ENCODE assay signal across 9 mouse cellular contexts in the genomic region with DNA sequence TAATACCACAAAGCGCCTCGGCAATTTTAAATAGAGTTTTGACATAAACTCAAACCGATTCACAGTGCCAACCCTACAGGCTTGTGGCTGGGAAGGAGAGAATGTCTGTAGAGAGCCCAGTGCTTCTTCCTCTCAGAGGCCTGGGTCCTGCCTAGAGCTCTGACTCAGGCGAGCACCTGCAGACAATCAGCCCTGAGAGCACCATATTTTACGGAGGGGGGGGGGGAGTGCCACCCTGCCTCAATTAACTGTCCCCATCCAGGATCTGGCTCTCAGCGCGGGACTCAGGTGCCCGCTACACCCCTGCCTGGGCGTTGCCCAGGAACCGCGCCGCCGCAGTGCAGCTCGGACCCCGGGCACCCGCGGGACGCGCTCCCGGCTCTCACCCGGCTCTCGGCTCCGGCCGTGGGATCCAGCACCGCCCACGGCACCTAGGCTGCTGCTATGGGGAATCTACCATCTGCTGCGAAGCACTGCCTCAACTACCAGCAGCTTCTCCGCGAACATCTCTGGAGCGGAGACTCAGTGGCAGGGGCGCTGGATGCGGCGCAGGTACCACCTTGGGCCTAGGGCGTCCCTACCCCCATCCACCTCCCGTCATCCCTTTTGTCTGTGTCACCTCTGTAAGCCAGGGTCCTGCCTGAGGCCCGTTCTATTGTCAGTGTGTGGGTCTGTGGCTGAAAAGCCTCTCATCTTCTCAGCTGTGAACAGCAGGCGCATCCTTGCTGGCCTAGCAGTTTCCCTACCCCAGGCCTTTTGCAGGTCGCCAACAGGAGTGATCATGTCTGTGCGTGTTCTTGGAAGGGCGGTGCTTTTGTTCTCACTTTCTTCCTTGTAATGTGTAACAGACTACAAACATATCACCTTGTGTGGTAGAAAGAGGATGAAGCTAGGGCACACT. TPM values are rescaled to one million over a fixed set of nuclear protein-coding genes. Genes with fewer than 3 reads are reported as not detected.
A peak's percentile ranks its signal among the peaks of the same experiment; 100 is the strongest.
DNase-seq lines count a peak whose midpoint lies in the region; ATAC-seq lines count a peak whose summit lies in the region.
"Had no signal": no experiment of that assay in that cellular context is flagged by ENCODE, and none has a peak within 500 bp of the region (broad histone marks: within the 10 kb centered on the region; RNA-seq: fewer than 3 reads in every experiment).

A gene (plus strand): TSS at position 225 of the 901 bp plus-strand sequence.

- intact Hi-C loops in gastrocnemius, postnatal 36 days (cut with DNase I), result no loop called here

- H3K27ac ChIP-seq in heart, embryonic 14.5 days (replicated peaks in 1 of 2; ENCODE audit: control insufficient read depth in 1 of 2, insufficient read depth in 1 of 2, low read depth in 2 of 2, low read length in 2 of 2), result no peak within 1 kb of the TSS
- H3K27ac ChIP-seq in embryonic facial prominence, embryonic 12.5 days, result peak within 1 kb of the TSS; percentile 69
- H3K27ac ChIP-seq in intestine, embryonic 16.5 days (ENCODE audit: low read length), result peak within 1 kb of the TSS; percentile 28; the same call in 1 of the 2 replicates
- H3K27ac ChIP-seq in limb, embryonic 15.5 days, result peak within 1 kb of the TSS; percentile 28; the same call in 1 of the 2 replicates

- H3K9ac ChIP-seq in heart, embryonic 14.5 days (ENCODE audit: low read length), result peak within 1 kb of the TSS; percentile 71
- H3K9ac ChIP-seq in embryonic facial prominence, embryonic 12.5 days, result peak within 1 kb of the TSS; percentile 64
- H3K9ac ChIP-seq in intestine, embryonic 16.5 days (ENCODE audit: low read depth, low read length), result peak within 1 kb of the TSS; percentile 69
- peak within 1 kb of the TSS; percentile 39 for H3K9ac ChIP-seq in limb, embryonic 15.5 days

- 8% methylated on average over 37 of the region's 40 CpGs for WGBS in heart, embryonic 14.5 days
- 3% methylated on average over 40 of the region's 40 CpGs for WGBS in embryonic facial prominence, embryonic 12.5 days
- 7% methylated on average over 40 of the region's 40 CpGs for WGBS in intestine, embryonic 16.5 days
- WGBS in limb, embryonic 15.5 days, result 3% methylated on average over 40 of the region's 40 CpGs

- no peaks in the 10 kb centered on the region for H3K27me3 ChIP-seq in heart, embryonic 14.5 days (ENCODE audit: control insufficient read depth, insufficient read depth, low read length)
- H3K27me3 ChIP-seq in embryonic facial prominence, embryonic 12.5 days, result no peaks in the 10 kb centered on the region
- no peaks in the 10 kb centered on the region for H3K27me3 ChIP-seq in intestine, embryonic 16.5 days (replicated peaks; ENCODE audit: control insufficient read depth, insufficient read depth, low read length)
- H3K27me3 ChIP-seq in limb, embryonic 15.5 days, result no peaks in the 10 kb centered on the region; the same call in 1 of the 2 replicates

- peak within 1 kb of the TSS; percentile 57 to 59 for H3K4me3 ChIP-seq in heart, embryonic 14.5 days (ENCODE audit: control insufficient read depth in 1 of 2, insufficient read depth in 1 of 2, low read depth in 1 of 2, low read length in 2 of 2)
- peak within 1 kb of the TSS; percentile 59 for H3K4me3 ChIP-seq in embryonic facial prominence, embryonic 12.5 days
- peak within 1 kb of the TSS; percentile 56 for H3K4me3 ChIP-seq in intestine, embryonic 16.5 days (ENCODE audit: low read length)
- peak within 1 kb of the TSS; percentile 46 for H3K4me3 ChIP-seq in limb, embryonic 15.5 days

- no peak for DNase-seq in heart, adult 8-10 months (ENCODE audit: low spot score)
- DNase-seq in adrenal gland, postnatal 10 days, result peak; percentile 40
- DNase-seq in retina, embryonic 14.5 days (ENCODE audit: low spot score), result peak; percentile 60
- DNase-seq in gastrocnemius, postnatal 36 days, result no peak

- ATAC-seq in heart, embryonic 14.5 days (ENCODE audit: insufficient number of reproducible peaks, insufficient read depth, low FRiP score, low read depth), result no peak; the same call in 1 of the 2 replicates
- ATAC-seq in embryonic facial prominence, embryonic 12.5 days (ENCODE audit: insufficient number of reproducible peaks, insufficient read depth, low FRiP score, low TSS enrichment), result peak; percentile 89
- ATAC-seq in intestine, embryonic 16.5 days, result peak; percentile 82
- ATAC-seq in limb, embryonic 15.5 days (ENCODE audit: insufficient number of reproducible peaks, low FRiP score, low TSS enrichment, low read depth), result peak; percentile 63; the same call in 1 of the 2 replicates

- peak within 1 kb of the TSS; percentile 94 for H3K4me2 ChIP-seq in heart, embryonic 14.5 days (ENCODE audit: low read length)
- H3K4me2 ChIP-seq in embryonic facial prominence, embryonic 12.5 days (replicated peaks), result peak within 1 kb of the TSS; percentile 91
- H3K4me2 ChIP-seq in intestine, embryonic 16.5 days (ENCODE audit: low read depth, low read length), result peak within 1 kb of the TSS; percentile 88
- H3K4me2 ChIP-seq in limb, embryonic 15.5 days, result peak within 1 kb of the TSS; percentile 80

- no peaks in the 10 kb centered on the region for H3K36me3 ChIP-seq in heart, embryonic 14.5 days (ENCODE audit: control insufficient read depth, insufficient read depth, low read length)
- H3K36me3 ChIP-seq in embryonic facial prominence, embryonic 12.5 days, result no peaks in the 10 kb centered on the region
- H3K36me3 ChIP-seq in intestine, embryonic 16.5 days (ENCODE audit: control insufficient read depth, insufficient read depth, low read length), result no peaks in the 10 kb centered on the region
- H3K36me3 ChIP-seq in limb, embryonic 15.5 days, result no peaks in the 10 kb centered on the region
- H3K36me3 ChIP-seq: G1E had no signal

- H3K4me1 ChIP-seq in heart, embryonic 14.5 days (ENCODE audit: control insufficient read depth in 2 of 2, insufficient read depth in 2 of 2, low read length in 2 of 2), result peaks cover 2 to 3% of the 10 kb centered on the region in 2 experiments; a peak in 2 of 4 replicates
- H3K4me1 ChIP-seq in embryonic facial prominence, embryonic 12.5 days, result no peaks in the 10 kb centered on the region
- H3K4me1 ChIP-seq in intestine, embryonic 16.5 days (ENCODE audit: control insufficient read depth, insufficient read depth, low read length), result peaks cover 4% of the 10 kb centered on the region
- H3K4me1 ChIP-seq in limb, embryonic 15.5 days, result peaks cover 9% of the 10 kb centered on the region

- no peaks in the 10 kb centered on the region for H3K9me3 ChIP-seq in heart, embryonic 14.5 days (ENCODE audit: control insufficient read depth, low read length)
- H3K9me3 ChIP-seq in embryonic facial prominence, embryonic 12.5 days, result no peaks in the 10 kb centered on the region
- no peaks in the 10 kb centered on the region for H3K9me3 ChIP-seq in intestine, embryonic 16.5 days (ENCODE audit: control insufficient read depth, low read length)
- no peaks in the 10 kb centered on the region for H3K9me3 ChIP-seq in limb, embryonic 15.5 days
- H3K9me3 ChIP-seq: G1E had no signal

RNA-seq across cellular contexts. Expression of the gene that starts here (rescaled TPM):
- 0.62 and 2.2 TPM in 2 replicates for polyA plus RNA-seq in heart, embryonic 14.5 days (2014; fragmentation: Nextera tagmentation; extraction: Ambion mirVana)
- total RNA-seq in heart, adult 8-10 months (2022), result under 1 TPM in 3 of 4 experiments, not detected in 1; 0.11 to 0.22 (median 0.16) TPM
- 1 to 10 TPM; 2.4 to 4.2 TPM for total RNA-seq in adrenal gland, postnatal 10 days (2021)
- 4.8 and 6.5 TPM in 2 replicates for polyA plus RNA-seq in embryonic facial prominence, embryonic 12.5 days (2016; fragmentation: Nextera tagmentation; extraction: Ambion mirVana)
- 1.2 and 1.3 TPM in 2 replicates for polyA plus RNA-seq in intestine, embryonic 16.5 days (2015; fragmentation: Nextera tagmentation; extraction: Ambion mirVana)
- polyA plus RNA-seq in limb, embryonic 15.5 days (2015; fragmentation: Nextera tagmentation; extraction: Ambion mirVana), result 2.2 and 3.3 TPM in 2 replicates
- under 1 TPM; 0.07 to 0.18 TPM for total RNA-seq in gastrocnemius, postnatal 36 days (2021)
- polyA plus RNA-seq: G1E had no signal

Comparison
In these comparisons a context has a peak if more than half of its experiments do, and no peak if none do; other contexts are left out.
1. H3K27ac ChIP-seq: peak in embryonic facial prominence, embryonic 12.5 days (single experiment), intestine, embryonic 16.5 days (single experiment) and limb, embryonic 15.5 days (single experiment); none in heart, embryonic 14.5 days (0 of 2).
2. DNase-seq: peak in adrenal gland, postnatal 10 days (single experiment) and retina, embryonic 14.5 days (single experiment); none in heart, adult 8-10 months (single experiment) and gastrocnemius, postnatal 36 days (0 of 2).
3. Peak in every context shown above with its lines, with median percentiles within 50 percentile points of each other: H3K4me2 ChIP-seq, H3K4me3 ChIP-seq and H3K9ac ChIP-seq.